Mouse (Mus musculus) myocyte (in vitro differentiated cells): ENCODE data around the gene Rbfox2.

Source experiments
- CEBPB ChIP-seq: IDR thresholded peaks from 2 replicates; pipeline ENCODE4 v1.6.1; 2011; ENCODE audit warnings: mild to moderate bottlenecking, moderate library complexity; ENCODE audit not compliant: poor library complexity, insufficient read depth, severe bottlenecking
- E2F4 ChIP-seq: IDR thresholded peaks from one replicate; pipeline ENCODE4 v1.6.1; 2011; ENCODE audit warnings: mild to moderate bottlenecking, control low read depth, moderate library complexity; ENCODE audit not compliant: insufficient read depth
- MAX ChIP-seq: IDR thresholded peaks from one replicate; pipeline ENCODE4 v1.6.1; 2011; ENCODE audit warnings: low read depth, mild to moderate bottlenecking, control low read depth
- MYOD1 ChIP-seq, 3 experiments: IDR thresholded peaks; one replicate each; pipeline ENCODE4 v1.6.1; 2011; ENCODE audit warnings: control low read depth in 2 of 3, low read depth in 2 of 3, mild to moderate bottlenecking in 2 of 3, moderate library complexity in 1 of 3; ENCODE audit not compliant: insufficient read length in 2 of 3, control insufficient read depth in 1 of 3
- MYOG ChIP-seq, 3 experiments: IDR thresholded peaks; one replicate each; pipeline ENCODE4 v1.6.1; 2011; ENCODE audit warnings: control low read depth in 2 of 3, low read depth in 2 of 3, mild to moderate bottlenecking in 2 of 3; ENCODE audit not compliant: insufficient read length in 2 of 3, control insufficient read depth in 1 of 3, insufficient read depth in 1 of 3
- POLR2A ChIP-seq: IDR thresholded peaks from one replicate; pipeline ENCODE4 v1.6.1; 2011; ENCODE audit warnings: low read depth, mild to moderate bottlenecking, control low read depth, moderate library complexity; ENCODE audit not compliant: insufficient read length
- POLR2AphosphoS2 ChIP-seq: IDR thresholded peaks from one replicate; pipeline ENCODE4 v1.6.1; 2011; ENCODE audit warnings: low read depth, control low read depth; ENCODE audit not compliant: insufficient read length
- REST ChIP-seq: IDR thresholded peaks from one replicate; pipeline ENCODE4 v1.6.1; 2011; ENCODE audit warnings: mild to moderate bottlenecking, control low read depth, moderate library complexity; ENCODE audit not compliant: insufficient read depth, insufficient read length
- SRF ChIP-seq: IDR thresholded peaks from one replicate; pipeline ENCODE4 v1.6.1; 2011; ENCODE audit warnings: low read depth; ENCODE audit not compliant: control insufficient read depth, insufficient read length
- TCF12 ChIP-seq: IDR thresholded peaks from one replicate; pipeline ENCODE4 v1.6.1; 2011; ENCODE audit warnings: mild to moderate bottlenecking, control low read depth; ENCODE audit not compliant: poor library complexity, insufficient read depth, severe bottlenecking
- TCF3 ChIP-seq: IDR thresholded peaks from one replicate; pipeline ENCODE4 v1.6.1; 2011; ENCODE audit warnings: low read depth, control low read depth; ENCODE audit not compliant: insufficient read length
- USF1 ChIP-seq: IDR thresholded peaks from one replicate; pipeline ENCODE4 v1.6.1; 2011; ENCODE audit warnings: low read depth, mild to moderate bottlenecking, control low read depth, moderate library complexity

- TF ChIP-seq MYOD1 (IDR thresholded peaks at IDR 0.05; ENCODE audit: control insufficient read depth in 1 of 3, insufficient read length in 2 of 3, low read depth in 2 of 3), result no peak
- peak; percentile 32 for TF ChIP-seq POLR2AphosphoS2
- no peak for TF ChIP-seq POLR2A
- TF ChIP-seq USF1, result no peak
- no peak for TF ChIP-seq E2F4
- TF ChIP-seq SRF, result no peak
- no peak for TF ChIP-seq CEBPB
- TF ChIP-seq MYOG (IDR thresholded peaks at IDR 0.05; ENCODE audit: control insufficient read depth in 1 of 3, insufficient read depth in 1 of 3, insufficient read length in 2 of 3, low read depth in 2 of 3), result no peak
- TF ChIP-seq MAX, result no peak
- TF ChIP-seq TCF12, result no peak
- TF ChIP-seq REST, result no peak
- TF ChIP-seq TCF3, result no peak
Measured at GRCm38 (mm10) chr15:77077906-77078305, 228.9 kb downstream of the Rbfox2 start.
